Mouse (Mus musculus): Measurements from ENCODE around the gene Ralgapa2.

Gene Ralgapa2

GRCm38 (mm10) chr2:146219791-146220190 is 292.4 kb downstream of the Ralgapa2 start:
- DNase-seq, result no peak

- DNase-seq, result no peak
These were observed 293.1 kb downstream of the Ralgapa2 start for GRCm38 (mm10) chr2:146218881-146219535.

DNA sequence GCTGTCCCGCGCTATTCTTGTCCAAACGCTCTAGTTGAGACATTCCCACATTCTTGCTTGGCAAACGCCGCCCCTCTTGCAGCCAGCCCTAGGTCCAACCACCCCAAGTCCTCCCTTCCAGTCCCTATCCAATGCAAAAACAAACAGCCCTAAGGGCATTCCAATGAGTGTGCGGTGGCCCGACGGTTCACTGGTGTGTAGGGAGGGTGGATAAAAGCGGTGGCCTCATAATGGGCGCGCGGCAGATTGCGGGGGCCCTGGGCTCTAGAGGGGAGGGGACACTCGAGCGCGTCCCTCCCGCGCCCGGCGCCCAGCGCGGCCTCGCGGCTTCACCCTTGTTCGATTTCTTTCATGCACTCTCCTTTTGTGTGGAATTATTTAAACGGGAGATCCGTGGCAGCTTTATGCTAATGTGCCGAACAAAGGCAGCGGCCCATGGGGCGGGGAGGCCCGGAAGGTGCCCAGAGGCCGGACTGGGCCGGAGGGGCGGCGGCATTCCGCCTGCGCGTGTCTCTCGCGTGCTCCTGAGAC is 293.9 kb downstream of the Ralgapa2 start:
- DNase-seq, result peak; percentile 13

- peak; percentile 12 for DNase-seq
These were observed 294.7 kb downstream of the Ralgapa2 start for GRCm38 (mm10) chr2:146217227-146217980.

DNA sequence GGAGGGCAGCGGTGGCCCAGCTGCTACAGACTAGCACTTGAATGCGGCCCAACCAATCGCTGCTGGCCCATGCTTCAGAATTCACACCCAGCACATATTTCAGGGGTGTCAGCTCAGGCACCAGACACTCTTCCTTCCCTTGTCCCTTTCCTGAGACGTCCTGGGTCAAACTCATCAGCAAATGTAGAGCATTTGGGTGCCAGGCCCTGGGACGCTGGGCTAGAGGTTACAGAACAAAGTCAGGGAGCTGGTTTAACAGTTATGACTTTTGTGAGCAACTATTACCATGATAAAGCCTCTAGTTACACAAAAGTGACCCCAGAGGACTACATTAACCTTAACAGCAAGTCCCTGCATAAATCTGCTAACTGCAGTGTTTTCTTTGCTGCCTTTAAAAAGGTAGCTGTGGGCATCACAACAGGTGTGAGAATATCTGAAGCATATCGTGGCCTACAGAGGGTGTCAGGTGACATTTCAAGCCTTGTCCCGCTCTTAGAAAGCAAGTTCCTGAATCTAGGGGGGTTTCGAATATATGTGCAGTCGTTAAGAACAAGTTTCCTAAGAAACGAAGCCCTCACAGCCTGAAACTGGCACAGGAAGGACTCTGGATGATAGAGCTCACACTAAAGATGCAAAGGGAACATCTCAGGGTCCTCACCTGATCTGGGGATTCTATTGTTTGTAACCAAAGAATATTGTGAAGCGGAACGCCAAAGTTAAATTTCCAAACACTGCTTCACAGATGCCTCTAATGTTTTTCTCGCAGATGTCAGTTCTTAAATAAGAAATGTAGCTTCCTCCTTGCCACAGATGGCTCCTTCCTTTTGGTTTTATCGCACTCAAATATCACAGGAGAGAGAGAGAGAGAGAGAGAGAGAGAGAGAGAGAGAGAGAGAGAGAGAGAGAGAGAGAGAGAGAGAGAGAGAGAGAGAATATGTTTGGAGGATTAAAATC is 295.8 kb downstream of the Ralgapa2 start:
- no peak for DNase-seq

GRCm38 (mm10) chr2:146214715-146215114 is 297.4 kb downstream of the Ralgapa2 start:
- peak; percentile 44 for DNase-seq

DNA sequence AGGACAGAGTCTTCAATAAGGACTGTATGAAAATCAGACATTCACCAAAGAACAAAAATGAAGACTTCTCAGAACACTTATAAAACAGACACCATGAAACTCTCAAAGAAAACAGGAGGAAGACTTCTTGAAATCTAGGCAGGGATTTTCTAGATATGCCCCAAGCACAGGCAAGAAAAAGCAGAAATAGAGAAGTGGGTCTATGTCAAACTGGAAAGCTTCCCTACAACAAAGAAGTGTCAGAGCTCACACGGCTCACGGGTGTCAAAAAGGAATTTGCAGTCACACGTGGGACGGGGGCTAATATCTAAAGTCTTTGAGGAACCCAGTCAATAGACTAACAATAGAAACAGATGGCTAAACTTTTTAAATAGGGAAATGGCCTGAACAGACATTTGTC is 301.2 kb downstream of the Ralgapa2 start:
- no peak for DNase-seq

GRCm38 (mm10) chr2:146197947-146198346 is 314.2 kb downstream of the Ralgapa2 start:
- no peak for DNase-seq

- no peak for DNase-seq
These were observed 316.0 kb downstream of the Ralgapa2 start for GRCm38 (mm10) chr2:146196126-146196525.

All from kidney, postnatal 10 days (tissue).